Mouse (Mus musculus) activated CD4-positive, CD25-positive, alpha-beta regulatory T cell, adult 4 months (primary cell): ENCODE measurements around the gene Neu2. TPM values are rescaled to one million over a fixed set of nuclear protein-coding genes. Genes with fewer than 3 reads are reported as not detected.
A peak's percentile ranks its signal among the peaks of the same experiment; 100 is the strongest.

Source experiments
- ATAC-seq: one replicate; pipeline ENCODE4 v1.8.0; 2017
- polyA plus RNA-seq, 2 experiments: library from polyadenylated mRNA; unstranded; fragments of 100-300 nt; shearing (Covaris generic); gene quantifications; one replicate each; pipeline ENCODE4 v1.2.1; 2017

Gene Neu2
- polyA plus RNA-seq, 2 experiments from 2014 or later, result not detected

GRCm38 (mm10) chr1:87541614-87542013 lies 31.9 kb downstream of the Neu2 start:
- no peak for ATAC-seq

- no peak for ATAC-seq
Observed at GRCm38 (mm10) chr1:87551008-87551407, 41.3 kb downstream of the Neu2 start.

GRCm38 (mm10) chr1:87553586-87553985 lies 43.9 kb downstream of the Neu2 start:
- no peak for ATAC-seq

GRCm38 (mm10) chr1:87562967-87563366 lies 53.3 kb downstream of the Neu2 start:
- ATAC-seq, result no peak

GRCm38 (mm10) chr1:87565760-87566159 lies 56.1 kb downstream of the Neu2 start:
- no peak for ATAC-seq

- ATAC-seq, result no peak
Observed at GRCm38 (mm10) chr1:87568398-87568797, 58.7 kb downstream of the Neu2 start.

GRCm38 (mm10) chr1:87573261-87573660 lies 63.6 kb downstream of the Neu2 start:
- ATAC-seq, result no peak

GRCm38 (mm10) chr1:87573800-87574215 lies 64.1 kb downstream of the Neu2 start, which contains the start of gene Ngef:
TSS of gene Ngef (minus strand) at chr1:87573870.
- ATAC-seq, result no peak

GRCm38 (mm10) chr1:87574353-87574752 lies 64.7 kb downstream of the Neu2 start:
- no peak for ATAC-seq

GRCm38 (mm10) chr1:87574785-87575184 lies 65.1 kb downstream of the Neu2 start:
- ATAC-seq, result no peak

GRCm38 (mm10) chr1:87578965-87579364 lies 69.3 kb downstream of the Neu2 start:
- no peak for ATAC-seq

- ATAC-seq, result no peak
Observed at GRCm38 (mm10) chr1:87580824-87581223, 71.1 kb downstream of the Neu2 start.

- ATAC-seq, result no peak
Observed at GRCm38 (mm10) chr1:87589162-87589561, 79.5 kb downstream of the Neu2 start.

GRCm38 (mm10) chr1:87589980-87590379 lies 80.3 kb downstream of the Neu2 start:
- no peak for ATAC-seq

- no peak for ATAC-seq
Observed at GRCm38 (mm10) chr1:87594261-87594660, 84.6 kb downstream of the Neu2 start.

GRCm38 (mm10) chr1:87594671-87595070 lies 85.0 kb downstream of the Neu2 start:
- no peak for ATAC-seq

GRCm38 (mm10) chr1:87600533-87600932 lies 90.8 kb downstream of the Neu2 start:
- ATAC-seq, result no peak

- no peak for ATAC-seq
Observed at GRCm38 (mm10) chr1:87601801-87602200, 92.1 kb downstream of the Neu2 start.

- no peak for ATAC-seq
Observed at GRCm38 (mm10) chr1:87603389-87603788, 93.7 kb downstream of the Neu2 start.

GRCm38 (mm10) chr1:87605296-87605695 lies 95.6 kb downstream of the Neu2 start:
- ATAC-seq, result no peak

GRCm38 (mm10) chr1:87607385-87608091 lies 97.8 kb downstream of the Neu2 start:
- ATAC-seq, result peak; percentile 82

GRCm38 (mm10) chr1:87608416-87609046 lies 98.8 kb downstream of the Neu2 start:
- ATAC-seq, result no peak

- ATAC-seq, result no peak
Observed at GRCm38 (mm10) chr1:87614576-87615295, 105.0 kb downstream of the Neu2 start.
